Mouse (Mus musculus) megakaryocyte-erythroid progenitor cell, adult 5-6 weeks (primary cell): ENCODE measurements around the gene Ston1. TPM values are rescaled to one million over a fixed set of nuclear protein-coding genes. Genes with fewer than 3 reads are reported as not detected.

ENCODE experiments used
- ATAC-seq: replicated peaks from 2 replicates; pipeline ENCODE4 v1.8.0; 2016; ENCODE audit warnings: mild to moderate bottlenecking, inconsistent platforms; ENCODE audit not compliant: severe bottlenecking, poor library complexity, low FRiP score, low TSS enrichment
- total RNA-seq, 2 experiments: library from RNA; stranded (forward) in 1 of 2; stranded (reverse) in 1 of 2; fragments of 200-1000, 215-1000 nt in 1 of 2; fragments of >200 nt in 1 of 2; fragmentation: Nextera tagmentation in 1 of 2; gene quantifications; 2 replicates each; pipeline ENCODE4 v1.2.3; 2014 to 2017

Gene Ston1
- total RNA-seq, 2 experiments from 2014 or later = 1.2 TPM; not detected in 1

DNA sequence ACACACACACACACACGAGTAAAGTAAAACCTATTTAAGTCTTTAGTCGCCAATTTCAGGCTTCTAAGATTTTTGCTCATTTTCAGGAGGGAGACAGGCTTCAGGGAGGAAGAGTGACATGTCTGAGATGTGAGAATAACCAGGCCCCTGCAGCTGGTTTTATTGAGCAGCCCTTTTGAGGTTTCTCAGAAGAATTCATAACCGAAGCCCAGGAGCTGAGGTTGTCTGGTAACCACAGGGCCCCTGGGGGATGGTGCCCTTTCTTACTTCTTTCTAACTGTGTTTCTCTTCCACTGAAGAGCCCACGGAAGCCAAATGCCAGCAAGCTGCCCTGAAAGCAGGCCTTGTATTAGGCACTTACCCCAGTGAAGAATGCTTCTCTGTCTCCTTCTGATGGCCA lies 23.5 kb downstream of the Ston1 start:
- ATAC-seq = no peak

DNA sequence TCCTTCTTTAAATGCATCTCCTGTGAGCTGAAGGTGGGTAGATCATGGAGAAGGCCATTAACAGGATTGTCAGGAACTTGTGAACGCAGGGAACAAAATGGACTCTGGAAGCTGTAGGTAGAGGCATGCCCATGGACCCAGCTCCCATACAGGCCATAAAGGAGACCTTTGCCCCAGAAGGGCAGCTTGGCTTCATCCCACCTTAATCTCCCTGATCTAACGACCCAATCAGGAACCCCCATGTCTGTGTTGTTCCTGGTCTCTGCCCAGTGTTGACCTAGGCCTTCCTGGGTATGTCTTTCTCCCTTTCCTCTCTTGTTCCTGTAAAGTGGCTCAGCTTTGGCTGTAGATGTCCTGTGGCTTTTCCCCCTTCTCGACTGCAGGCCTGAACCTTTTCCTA lies 23.9 kb downstream of the Ston1 start:
- ATAC-seq = no peak

DNA sequence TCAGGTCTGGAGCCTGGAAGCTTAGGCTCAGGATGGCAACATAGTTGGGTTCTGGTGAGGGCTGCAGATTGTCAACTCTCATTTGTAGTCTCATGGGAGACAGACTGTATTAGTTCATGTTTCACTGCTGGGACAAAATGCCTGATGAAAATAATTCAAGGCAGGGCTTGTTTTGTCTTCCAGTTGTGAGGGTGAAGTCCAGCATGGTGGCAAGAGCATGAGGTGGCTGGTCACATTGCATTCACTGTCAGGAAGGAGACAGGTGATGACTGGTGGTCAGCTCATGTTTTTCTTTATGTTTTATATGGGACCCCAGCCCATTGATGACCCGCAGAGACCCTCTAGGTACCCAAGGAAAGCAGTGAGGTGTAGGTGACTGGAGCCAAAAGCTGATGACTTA lies 25.2 kb downstream of the Ston1 start:
- no peak for ATAC-seq

DNA sequence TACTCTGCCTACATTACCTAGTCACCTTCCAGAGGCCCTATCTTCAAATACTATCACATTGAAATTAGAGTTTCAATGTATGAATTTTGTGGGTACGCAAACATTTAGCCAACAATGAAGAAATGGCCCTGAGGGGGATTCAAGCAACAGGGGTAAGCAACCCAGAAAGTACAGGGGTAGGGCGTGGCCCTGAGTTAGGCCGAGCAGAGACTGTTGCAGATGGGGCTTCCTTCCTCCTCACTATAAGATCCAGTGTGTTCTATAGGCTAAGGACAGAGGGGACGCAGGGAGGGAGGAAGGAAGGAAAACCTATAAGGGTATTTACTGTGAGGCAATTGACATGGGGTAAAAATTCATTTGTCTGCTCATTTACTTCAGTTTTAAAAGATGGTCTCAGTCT lies 26.9 kb downstream of the Ston1 start:
- ATAC-seq = no peak

DNA sequence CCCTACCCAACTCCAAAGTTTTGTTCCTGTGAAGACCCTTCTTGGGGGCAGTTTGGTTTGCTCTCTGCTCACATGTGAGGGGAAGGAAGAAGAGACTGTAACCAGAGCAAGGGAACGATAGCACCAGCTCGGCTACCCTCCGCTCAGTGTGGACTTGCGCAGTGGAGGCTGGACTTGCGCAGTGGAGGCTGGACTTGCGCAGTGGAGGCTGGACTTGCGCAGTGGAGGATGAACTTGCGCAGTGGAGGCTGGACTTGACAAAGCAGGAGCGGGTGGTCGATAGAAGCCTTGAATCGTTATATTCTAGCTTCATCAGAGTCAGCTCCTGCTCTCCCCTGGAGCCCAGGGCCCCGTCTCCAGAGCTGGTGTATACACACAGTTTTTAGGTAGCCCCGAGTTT lies 27.9 kb downstream of the Ston1 start:
- no peak for ATAC-seq

DNA sequence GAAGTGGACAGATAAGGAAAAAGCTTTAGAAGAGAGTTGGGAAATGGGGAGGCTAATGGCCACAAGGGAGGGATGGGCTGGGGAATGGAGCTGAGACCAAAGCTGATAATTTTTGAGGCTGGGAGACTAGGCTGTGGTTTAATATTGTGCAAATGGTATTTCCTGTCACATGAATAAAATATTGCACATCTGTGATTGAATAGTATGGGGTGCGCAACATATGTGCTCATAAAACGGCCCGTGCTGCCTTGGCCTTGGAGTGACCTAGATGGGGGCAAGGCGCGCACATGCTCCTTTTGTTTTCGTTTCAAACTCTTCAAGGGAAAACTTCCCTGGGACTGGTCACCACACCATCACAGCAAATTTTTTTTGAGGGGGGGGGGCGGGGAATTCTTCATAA lies 28.4 kb downstream of the Ston1 start:
- ATAC-seq = no peak

DNA sequence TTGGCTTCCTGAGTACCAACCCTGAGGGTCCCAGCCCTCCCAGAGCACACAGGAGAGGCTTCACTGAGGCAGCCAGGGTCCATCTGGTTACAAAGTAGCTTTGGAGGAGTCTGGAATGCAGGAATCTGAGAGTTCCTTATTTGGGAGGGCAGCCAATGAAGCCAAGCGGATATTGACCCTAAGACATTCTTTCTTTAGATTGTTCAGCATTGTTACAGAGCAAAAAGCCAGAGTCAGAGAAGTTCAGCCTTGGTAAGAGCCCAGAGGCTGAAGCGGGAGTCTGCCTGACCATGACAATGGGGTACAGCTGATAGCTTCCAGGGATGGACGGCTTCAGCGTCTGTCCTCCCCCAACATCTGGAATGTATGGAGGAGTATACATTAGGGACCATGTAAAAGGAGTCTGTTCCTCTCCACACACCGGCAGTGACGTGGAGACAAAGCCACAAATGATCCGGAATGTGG lies 28.9 kb downstream of the Ston1 start:
- no peak for ATAC-seq

DNA sequence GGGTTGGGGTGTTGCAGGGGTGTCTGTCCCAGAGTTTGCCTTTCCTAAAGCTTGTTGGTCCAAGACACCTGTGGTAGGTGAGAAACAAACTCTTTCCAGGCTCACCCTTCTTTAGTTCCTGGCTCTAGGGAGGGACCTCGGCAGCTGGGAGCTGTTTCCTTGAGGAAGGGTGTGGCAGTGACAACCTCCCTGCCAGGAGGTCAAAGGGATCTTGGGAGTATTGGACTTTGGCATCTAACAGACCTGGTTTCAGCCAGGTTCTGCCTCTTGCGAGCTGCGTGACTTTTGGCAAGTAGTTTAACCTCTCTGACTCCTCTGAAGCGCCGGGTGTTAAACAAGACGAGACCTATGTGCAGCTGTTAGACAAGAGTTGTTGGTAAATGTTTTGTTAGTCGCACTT lies 29.7 kb downstream of the Ston1 start:
- no peak for ATAC-seq

GRCm38 (mm10) chr17:88628676-88629380 lies 31.3 kb downstream of the Ston1 start:
- no peak for ATAC-seq

GRCm38 (mm10) chr17:88629381-88629759 lies 31.9 kb downstream of the Ston1 start:
- ATAC-seq = no peak

DNA sequence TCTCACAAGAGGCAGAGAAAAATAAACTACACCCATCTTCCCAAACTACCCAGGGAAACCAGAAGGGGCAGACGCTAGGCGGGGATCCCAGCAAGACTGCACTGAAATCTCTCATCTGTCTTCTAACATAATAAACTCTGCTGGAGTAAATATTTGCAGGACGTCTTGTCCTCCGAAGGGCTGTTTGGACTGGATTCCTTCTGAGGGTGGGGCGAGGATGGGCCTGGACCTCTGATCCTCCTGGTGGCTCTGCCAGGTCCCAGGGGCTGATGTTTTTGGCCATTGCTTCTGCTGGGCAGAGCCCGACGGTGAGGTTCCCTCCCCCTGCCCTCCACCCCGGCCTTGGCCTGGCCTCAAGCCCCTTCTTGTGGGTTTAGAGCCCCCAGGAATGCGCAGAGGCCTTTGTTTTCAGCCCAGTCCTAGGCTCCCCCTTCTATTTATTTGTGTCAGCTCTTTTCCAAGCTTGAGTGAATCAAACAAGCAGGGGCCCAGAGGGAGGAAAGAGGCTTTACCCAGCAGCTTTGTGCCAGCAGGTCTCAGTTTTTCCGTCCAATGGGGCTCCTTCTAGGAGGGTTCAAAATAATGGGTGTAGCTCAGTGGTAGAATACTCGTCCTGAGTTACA lies 32.6 kb downstream of the Ston1 start:
- ATAC-seq = no peak

DNA sequence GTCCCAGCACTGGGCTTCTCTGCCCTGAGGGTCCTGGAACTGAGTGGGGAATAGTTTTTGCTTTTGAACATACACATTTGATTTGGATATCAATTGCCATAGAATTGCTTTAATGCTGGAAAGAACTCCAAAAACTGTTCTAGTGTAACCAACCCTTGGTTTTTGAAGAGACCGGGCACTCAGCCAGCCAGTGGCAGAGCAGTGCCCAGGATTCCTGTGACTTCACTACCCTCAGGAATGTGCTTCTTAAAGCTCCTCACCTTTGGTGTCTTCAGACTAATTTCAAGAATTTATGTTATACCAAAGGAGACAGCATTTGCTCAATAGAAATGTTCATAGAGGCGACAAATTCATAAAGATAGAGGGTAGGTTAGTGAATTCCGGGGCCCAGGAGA lies 33.1 kb downstream of the Ston1 start:
- ATAC-seq = no peak

- no peak for ATAC-seq
Measured at GRCm38 (mm10) chr17:88632631-88633030, 35.1 kb downstream of the Ston1 start.

DNA sequence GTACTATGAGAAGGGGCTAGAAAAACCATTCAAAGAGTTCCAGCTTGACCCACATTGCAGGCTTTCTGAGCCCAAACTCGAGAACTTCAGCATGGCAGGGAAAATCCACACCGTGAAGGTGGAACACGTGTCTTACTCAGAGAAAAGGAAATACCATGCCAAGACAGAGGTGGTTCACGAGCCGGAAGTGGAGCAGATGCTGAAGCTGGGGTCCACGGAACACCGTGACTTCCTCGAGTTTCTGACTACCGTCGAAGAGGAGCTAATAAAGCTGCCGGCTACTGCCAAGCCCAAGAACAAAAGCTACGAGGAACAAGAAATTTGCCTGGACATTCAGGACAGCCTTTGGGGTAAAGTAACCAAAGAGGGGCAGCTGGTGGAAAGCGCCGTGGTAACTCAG lies 38.6 kb downstream of the Ston1 start:
- no peak for ATAC-seq

DNA sequence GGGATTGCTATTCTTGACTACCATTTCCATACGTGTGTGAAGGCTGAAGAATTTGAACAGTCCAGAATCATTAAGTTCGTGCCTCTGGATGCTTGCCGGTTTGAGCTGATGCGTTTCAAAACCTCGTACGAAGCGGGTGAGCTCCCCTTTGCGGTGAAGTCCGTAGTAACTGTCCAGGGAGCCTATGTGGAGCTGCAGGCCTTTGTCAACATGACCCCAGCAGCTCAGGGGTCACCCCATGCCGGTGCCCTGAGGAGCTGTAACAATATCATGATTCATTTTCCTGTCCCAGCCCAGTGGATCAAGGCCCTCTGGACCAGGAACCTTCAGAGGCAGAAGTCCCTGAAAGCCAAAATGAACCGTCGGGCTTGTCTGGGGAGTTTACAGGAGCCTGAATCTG lies 39.1 kb downstream of the Ston1 start:
- no peak for ATAC-seq

DNA sequence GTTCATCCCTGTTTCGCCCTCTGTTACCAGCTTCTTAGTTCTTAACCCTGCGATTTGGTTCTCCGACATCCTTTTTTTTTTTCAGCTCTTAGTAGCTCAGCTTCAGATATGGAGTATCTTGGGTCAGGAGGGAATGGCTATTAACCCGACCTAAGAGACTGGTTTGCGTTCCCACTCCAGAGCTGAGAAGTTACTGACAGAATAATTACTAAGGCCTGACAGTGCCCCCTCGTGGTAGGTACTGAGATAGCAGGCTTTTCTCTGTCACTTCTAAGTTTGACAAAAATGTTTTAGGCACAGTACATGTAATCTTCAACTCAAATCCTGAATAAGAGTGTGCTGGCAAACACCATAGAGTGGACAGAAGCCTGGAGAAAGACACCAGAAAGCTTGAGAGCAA lies 43.5 kb downstream of the Ston1 start:
- peak; percentile 79 for ATAC-seq

GRCm38 (mm10) chr17:88641836-88642235 lies 44.4 kb downstream of the Ston1 start:
- no peak for ATAC-seq

DNA sequence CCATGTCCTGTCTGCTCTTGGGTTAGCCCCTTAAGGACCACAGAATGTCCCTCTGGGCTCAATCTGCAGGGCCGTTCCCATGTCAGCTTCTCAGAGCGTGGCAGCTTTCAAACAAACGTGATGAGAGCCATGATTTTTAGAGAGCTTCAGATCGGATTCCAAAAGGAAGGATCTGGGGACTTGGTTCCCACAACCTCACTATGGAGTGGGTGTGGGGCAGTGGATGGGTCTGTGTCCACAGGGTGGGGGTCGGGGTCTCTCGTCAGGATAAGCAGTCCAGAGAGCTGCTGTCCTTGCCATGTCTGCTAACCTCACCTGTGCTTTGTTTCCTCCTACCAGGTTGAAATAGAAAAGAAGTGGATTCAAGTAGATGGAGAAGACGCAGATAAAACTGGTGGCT lies 47.4 kb downstream of the Ston1 start:
- no peak for ATAC-seq

DNA sequence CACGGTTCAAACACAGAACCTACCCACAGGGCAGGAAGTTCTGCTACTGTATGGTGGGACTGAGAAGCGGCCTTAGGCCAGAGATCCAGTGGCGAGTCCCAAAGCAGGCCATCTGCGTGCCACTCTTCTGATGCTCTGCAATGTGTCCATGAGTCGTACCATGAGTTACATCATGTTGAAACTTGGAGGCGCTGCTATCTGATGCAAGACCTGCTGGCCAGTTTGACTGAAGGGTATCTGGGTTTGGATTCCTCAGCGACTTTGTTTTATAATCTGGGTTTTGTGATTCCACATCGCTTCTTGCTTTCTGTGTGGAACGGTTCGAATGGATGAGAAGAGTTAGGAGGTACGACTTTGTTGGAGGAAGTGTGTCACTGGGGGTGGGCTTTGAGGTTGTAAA lies 47.8 kb downstream of the Ston1 start:
- ATAC-seq = no peak

DNA sequence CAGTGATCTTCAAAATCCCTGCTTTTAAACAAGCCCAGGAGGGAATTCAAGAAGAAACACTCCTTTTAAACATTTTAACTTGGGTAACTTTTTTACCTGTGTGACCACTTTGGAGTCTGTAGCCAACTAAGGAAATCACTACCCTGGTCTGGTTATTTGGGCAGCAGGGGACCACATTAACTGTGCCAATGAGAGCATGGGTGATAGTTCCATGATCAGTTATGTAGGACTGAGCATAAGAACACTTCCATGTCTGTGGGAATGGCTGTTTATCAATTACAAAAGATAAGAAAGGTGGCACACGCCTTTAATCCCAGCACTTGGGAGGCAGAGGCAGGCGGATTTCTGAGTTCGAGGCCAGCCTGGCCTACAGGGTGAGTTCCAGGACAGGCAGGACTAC lies 49.7 kb downstream of the Ston1 start:
- ATAC-seq = no peak

GRCm38 (mm10) chr17:88652010-88652409 lies 54.5 kb downstream of the Ston1 start:
- ATAC-seq = peak; percentile 76
